31 mouse cellular contexts compared by ENCODE assay signal in the genomic region with DNA sequence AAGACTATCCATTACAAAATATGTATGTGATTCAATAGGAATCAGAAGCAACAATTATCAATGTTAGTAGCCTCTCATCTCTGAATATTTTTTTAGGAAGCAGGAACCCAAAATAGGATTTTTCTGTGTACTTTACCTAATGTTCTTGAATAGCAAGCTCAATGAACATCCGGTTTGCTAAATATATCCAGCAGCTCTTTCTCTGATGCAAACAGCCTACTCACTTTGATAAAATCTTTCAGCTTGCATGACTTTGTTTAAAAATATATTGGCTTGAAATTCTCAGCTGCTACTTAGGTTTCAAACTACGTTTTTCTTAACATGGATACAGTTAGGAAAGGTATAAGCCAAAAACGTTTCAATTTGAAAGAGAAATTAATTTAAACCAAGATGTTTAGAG.
DNase-seq lines count a peak whose midpoint lies in the region; ATAC-seq and TF ChIP-seq lines count a peak whose summit lies in the region.
"Had no signal": no experiment of that assay in that cellular context is flagged by ENCODE, and none has a peak within 500 bp of the region (broad histone marks: within the 10 kb centered on the region; RNA-seq: fewer than 3 reads in every experiment).

No protein-coding gene starts in this region.

- H3K4me2 ChIP-seq in embryonic facial prominence, embryonic 14.5 days (ENCODE audit: low read depth, low read length): no peak overlapping the region
- H3K4me2 ChIP-seq: embryonic facial prominence, embryonic 12.5 days; embryonic facial prominence, embryonic 15.5 days; forebrain, embryonic 12.5 days had no signal

- no peak overlapping the region for H3K4me3 ChIP-seq in embryonic facial prominence, embryonic 14.5 days (ENCODE audit: low read depth, low read length)
- no peak overlapping the region for H3K4me3 ChIP-seq in embryonic facial prominence, embryonic 10.5 days
- no peak overlapping the region for H3K4me3 ChIP-seq in layer of hippocampus, adult 2 months
- H3K4me3 ChIP-seq: embryonic facial prominence, embryonic 12.5 days; embryonic facial prominence, embryonic 15.5 days; erythroblast, embryonic 14.5 days; forebrain, embryonic 10.5 days; forebrain, embryonic 12.5 days had no signal

- ATAC-seq in embryonic facial prominence, embryonic 14.5 days (ENCODE audit: low read depth): no peak
- ATAC-seq: activated CD4-positive, CD25-positive, alpha-beta regulatory T cell, adult 4 months; CD4-positive, CD25-positive, alpha-beta regulatory T cell, adult 4 months; forebrain, embryonic 14.5 days; forebrain, embryonic 16.5 days; Patski had no signal

- no peak overlapping the region for H3K27ac ChIP-seq in embryonic facial prominence, embryonic 14.5 days (replicated peaks; ENCODE audit: low read depth, low read length)
- H3K27ac ChIP-seq in embryonic facial prominence, embryonic 10.5 days (replicated peaks): no peak overlapping the region
- peak overlapping the region; percentile 73 for H3K27ac ChIP-seq in layer of hippocampus, adult 2 months
- H3K27ac ChIP-seq: embryonic facial prominence, embryonic 12.5 days; embryonic facial prominence, embryonic 15.5 days; forebrain, embryonic 10.5 days; forebrain, embryonic 12.5 days had no signal

- H3K27me3 ChIP-seq in embryonic facial prominence, embryonic 14.5 days (replicated peaks; ENCODE audit: control insufficient read depth, insufficient read depth, low read length): no peaks in the 10 kb centered on the region
- no peaks in the 10 kb centered on the region for H3K27me3 ChIP-seq in embryonic facial prominence, embryonic 10.5 days (replicated peaks; ENCODE audit: low read depth, poor library complexity, severe bottlenecking)
- H3K27me3 ChIP-seq: CH12.LX; embryonic facial prominence, embryonic 12.5 days; embryonic facial prominence, embryonic 15.5 days; forebrain, embryonic 12.5 days; Patski had no signal

- 44% methylated on average over 3 of the region's 3 CpGs for WGBS in embryonic facial prominence, embryonic 14.5 days
- WGBS in embryonic facial prominence, embryonic 10.5 days: 63% methylated on average over 3 of the region's 3 CpGs

- no peaks in the 10 kb centered on the region for H3K4me1 ChIP-seq in embryonic facial prominence, embryonic 14.5 days (ENCODE audit: control insufficient read depth, insufficient read depth, low read length)
- H3K4me1 ChIP-seq in embryonic facial prominence, embryonic 10.5 days: no peaks in the 10 kb centered on the region
- H3K4me1 ChIP-seq: embryonic facial prominence, embryonic 12.5 days; embryonic facial prominence, embryonic 15.5 days; forebrain, embryonic 10.5 days; forebrain, embryonic 12.5 days had no signal

- no peak for TF ChIP-seq CTCF in layer of hippocampus, adult 2 months (conservative IDR thresholded peaks at IDR 0.05)

- peak; percentile 1 for DNase-seq in embryonic facial prominence, embryonic 14.5 days (ENCODE audit: low spot score)
- DNase-seq in embryonic facial prominence, embryonic 10.5 days (ENCODE audit: low spot score): no peak
- no peak for DNase-seq in layer of hippocampus, adult 2 months (ENCODE audit: low spot score in 2 of 2)
- DNase-seq in layer of hippocampus, postnatal 36 days: no peak
- peak; percentile 14 for DNase-seq in left cerebral cortex, adult 11 months (ENCODE audit: low spot score)
- no peak for DNase-seq in left cerebral cortex, adult 8-10 months (ENCODE audit: low spot score in 2 of 2)
- DNase-seq in brain, adult 2 months (ENCODE audit: low read depth, low spot score): peak; percentile 76
- no peak for DNase-seq in adipocyte (ENCODE audit: low spot score)
- DNase-seq: adrenal gland, adult 2 months; adrenal gland, postnatal 10 days; adrenal gland, postnatal 36 days; B cell, adult 2 months; cerebellum, adult 11 months; cerebellum, adult 18-20 months; cerebellum, adult 8-10 months; cerebellum, adult 9-11 months; cerebellum, postnatal 14 days; cerebellum, postnatal 36 days; embryo, embryonic 11 days had no signal

- H3K9me3 ChIP-seq in embryonic facial prominence, embryonic 14.5 days (ENCODE audit: control insufficient read depth, low read length): no peaks in the 10 kb centered on the region
- H3K9me3 ChIP-seq in embryonic facial prominence, embryonic 10.5 days: no peaks in the 10 kb centered on the region
- H3K9me3 ChIP-seq: embryonic facial prominence, embryonic 12.5 days; embryonic facial prominence, embryonic 15.5 days; forebrain, embryonic 10.5 days; forebrain, embryonic 12.5 days had no signal

- no peaks in the 10 kb centered on the region for H3K36me3 ChIP-seq in embryonic facial prominence, embryonic 14.5 days (ENCODE audit: control insufficient read depth, insufficient read depth, low read length)
- no peaks in the 10 kb centered on the region for H3K36me3 ChIP-seq in embryonic facial prominence, embryonic 10.5 days (replicated peaks)
- H3K36me3 ChIP-seq: embryonic facial prominence, embryonic 12.5 days; embryonic facial prominence, embryonic 15.5 days; forebrain, embryonic 10.5 days; forebrain, embryonic 12.5 days; G1E had no signal

- H3K9ac ChIP-seq in embryonic facial prominence, embryonic 14.5 days (ENCODE audit: low read depth, low read length): no peak overlapping the region
- H3K9ac ChIP-seq: embryonic facial prominence, embryonic 12.5 days; embryonic facial prominence, embryonic 15.5 days; forebrain, embryonic 12.5 days had no signal

Comparison
In these comparisons a context has a peak if more than half of its experiments do, and no peak if none do; other contexts are left out.
1. DNase-seq: peak in embryonic facial prominence, embryonic 14.5 days (single experiment), left cerebral cortex, adult 11 months (single experiment) and brain, adult 2 months (single experiment); none in embryonic facial prominence, embryonic 10.5 days (single experiment), layer of hippocampus, adult 2 months (0 of 2), layer of hippocampus, postnatal 36 days (0 of 2), left cerebral cortex, adult 8-10 months (0 of 2) and adipocyte (single experiment).